Mouse (Mus musculus) thymus, adult 18-20 months (tissue): ENCODE data around the gene Ptpa.
A peak's percentile ranks its signal among the peaks of the same experiment; 100 is the strongest.

Source experiments
- DNase-seq, 2 experiments: peaks; one replicate each; pipeline ENCODE4 v3.0.0; 2022; ENCODE audit warnings: mixed read lengths in 2 of 2

Ptpa gene

DNA sequence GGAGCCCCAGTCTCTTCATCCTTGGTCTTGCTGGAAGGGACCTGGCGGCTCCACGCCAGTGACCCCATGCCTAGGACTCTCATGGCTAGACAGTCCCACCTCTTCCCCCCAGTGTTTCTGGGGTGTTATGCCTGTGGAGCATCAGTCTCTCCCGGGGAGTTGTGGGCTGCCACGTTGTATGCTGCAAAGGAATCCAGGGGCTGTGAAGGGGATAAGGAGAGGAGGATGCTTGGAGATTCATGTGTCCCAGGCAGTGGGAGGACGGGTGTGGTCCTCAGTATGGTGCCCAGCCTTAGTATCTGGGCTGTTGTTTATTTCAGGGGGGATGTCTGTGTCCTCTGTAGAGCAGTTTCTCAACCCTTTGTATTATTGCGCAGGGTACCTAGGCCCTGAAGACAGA is 53.2 kb downstream of the Ptpa start:
- DNase-seq: no peak

DNA sequence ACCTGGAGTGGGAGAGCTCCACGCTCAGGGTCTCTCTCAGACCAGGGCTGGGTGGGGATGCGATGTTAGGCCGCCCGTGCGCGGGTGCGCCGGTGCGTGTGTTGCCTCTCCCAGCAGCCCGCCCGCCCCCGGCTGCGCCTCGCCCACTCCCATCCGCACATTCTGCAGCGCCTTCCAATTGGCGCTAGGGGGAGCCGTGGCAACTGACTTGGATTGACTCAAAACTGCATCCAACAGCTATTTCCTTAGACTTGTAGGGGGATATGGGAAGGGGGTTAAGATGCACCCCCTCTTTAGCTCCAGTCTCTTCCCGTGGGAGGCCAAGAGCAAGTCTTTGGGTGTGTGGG is 53.9 kb downstream of the Ptpa start:
- DNase-seq: peak; percentile 22 to 38

DNA sequence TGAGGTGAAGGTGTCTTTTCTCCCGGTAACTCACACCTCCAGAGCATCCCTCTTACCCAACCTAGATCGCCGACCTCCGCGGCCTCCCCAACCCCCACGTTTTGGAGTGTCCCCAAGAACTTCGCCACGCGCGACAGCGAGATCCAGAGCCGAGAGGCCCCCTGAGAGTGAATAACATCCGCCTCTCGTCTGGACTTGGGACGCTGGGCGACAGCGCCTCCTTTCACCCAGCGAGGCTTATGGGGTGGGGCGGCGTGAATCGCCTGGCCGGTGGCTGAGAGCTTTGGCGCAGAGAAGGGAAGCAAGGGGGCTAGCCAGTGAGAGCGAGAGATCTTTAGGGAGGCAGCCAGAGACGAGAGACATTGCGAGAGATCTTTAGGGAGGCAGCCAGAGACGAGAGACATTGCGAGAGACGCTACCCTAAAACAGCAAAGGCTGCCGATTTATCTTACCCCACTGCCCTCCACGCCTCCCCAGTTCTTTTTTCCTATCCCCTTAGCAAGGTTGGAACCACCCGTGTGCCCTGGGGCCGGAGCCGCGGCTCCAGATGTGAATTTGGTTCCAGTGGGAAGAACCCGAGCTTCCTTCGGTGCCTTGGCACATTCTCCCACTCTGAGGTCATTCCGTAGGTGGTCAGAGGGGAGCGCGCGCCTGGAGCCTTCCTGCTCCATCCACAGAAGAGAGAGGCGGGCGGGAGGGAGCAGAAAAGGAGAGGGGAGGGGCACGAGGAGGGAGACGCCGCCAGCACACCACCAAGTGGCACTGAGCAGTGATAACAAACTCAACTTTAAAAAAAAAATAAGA is 54.5 kb downstream of the Ptpa start:
- peak in 1 of 2 experiments; percentile 11 for DNase-seq

DNA sequence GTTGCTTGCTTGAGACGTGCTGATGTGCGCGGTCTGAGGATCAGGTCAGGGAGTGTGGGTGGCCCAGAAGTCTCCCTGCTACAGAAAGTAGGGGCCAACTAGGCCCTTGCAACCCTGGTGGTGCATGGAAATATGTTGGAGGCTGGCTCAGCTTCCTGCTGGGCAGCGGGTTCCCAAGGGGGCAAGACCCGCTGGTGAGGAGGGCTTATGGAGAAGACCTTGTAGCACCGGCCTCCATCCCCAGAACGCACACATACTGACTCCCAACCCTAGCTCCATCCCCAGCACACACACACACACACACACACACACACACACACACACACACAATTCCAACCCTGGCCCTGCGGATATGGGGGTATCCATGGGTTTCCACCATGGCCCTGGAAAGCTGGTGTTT is 55.2 kb downstream of the Ptpa start:
- no peak for DNase-seq

DNA sequence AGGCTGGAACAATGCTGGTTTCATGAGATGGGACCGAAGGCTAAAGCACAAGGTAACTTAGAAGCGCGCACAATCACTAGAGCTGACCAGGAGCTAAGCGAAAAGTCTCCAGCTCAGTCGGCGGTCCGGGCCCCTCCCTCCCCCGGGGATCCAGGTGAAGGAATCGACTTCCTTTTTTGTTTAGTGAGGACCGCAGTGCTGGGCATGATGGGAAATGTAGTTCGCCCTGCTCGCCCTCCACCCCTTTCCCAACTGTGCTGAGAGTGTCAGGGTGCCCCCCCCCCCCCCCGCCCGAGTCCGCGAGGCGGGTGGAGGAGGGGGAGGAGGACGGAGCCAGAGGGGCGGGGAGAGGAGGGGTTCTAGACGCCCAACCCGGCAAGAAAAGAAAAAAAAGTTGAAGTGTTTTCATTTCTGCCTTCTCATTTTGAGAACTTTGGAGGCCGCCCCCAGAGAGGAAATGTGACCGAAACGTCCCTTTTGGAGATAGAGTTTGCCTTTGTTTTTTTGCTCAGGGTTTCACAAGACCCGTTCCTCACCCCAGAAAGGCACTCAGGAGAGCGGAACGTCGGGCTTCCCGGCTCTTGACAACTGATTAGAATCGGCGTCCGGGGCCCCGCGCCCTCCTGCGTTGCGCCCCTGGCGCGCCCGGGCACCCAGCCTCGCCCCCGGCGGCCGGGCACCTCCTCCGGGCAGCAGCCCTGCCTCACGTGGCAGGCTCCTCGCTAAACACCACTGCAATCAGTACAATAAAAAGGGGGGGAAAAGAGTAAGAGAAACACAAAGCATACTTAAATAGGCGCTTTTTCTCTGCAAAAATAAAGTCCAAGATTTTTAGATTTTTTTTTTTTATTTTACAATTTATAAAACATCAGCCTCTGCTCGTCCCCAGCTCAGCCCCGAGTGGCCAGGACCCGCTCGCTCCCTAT is 56.2 kb downstream of the Ptpa start:
- DNase-seq: peak; percentile 59 to 77

DNA sequence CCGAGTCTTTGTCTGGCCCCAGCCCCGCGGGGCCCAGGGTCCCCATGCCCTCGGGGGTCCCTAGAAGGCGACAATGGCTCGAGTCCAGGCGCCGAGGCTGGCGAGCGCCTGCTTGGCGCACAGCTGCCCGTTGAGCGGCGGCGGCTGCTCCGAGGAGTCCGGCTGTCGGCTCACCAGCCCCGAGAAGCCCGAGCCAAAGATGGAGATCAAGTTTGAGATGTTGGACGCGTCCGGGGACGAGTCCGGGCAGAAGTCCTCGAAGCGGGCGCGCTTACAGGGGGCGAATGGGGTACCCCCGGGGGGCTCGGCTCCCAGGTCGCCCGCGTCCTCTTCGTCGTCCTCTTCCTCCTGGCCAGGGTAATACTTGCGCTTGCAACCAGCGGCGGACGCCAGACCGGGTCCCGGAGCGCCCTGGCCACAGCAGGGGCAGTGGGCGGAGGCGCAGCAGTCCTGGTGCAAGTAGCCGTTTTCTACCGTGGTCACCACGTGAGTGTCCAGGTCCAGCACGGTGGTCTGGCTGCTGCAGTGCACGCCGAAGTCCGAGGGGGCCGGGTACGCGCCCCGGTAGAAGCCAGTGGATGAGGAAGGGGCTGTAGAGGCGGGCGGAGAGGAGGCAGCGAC is 57.0 kb downstream of the Ptpa start:
- peak in 1 of 2 experiments; percentile 20 for DNase-seq

DNA sequence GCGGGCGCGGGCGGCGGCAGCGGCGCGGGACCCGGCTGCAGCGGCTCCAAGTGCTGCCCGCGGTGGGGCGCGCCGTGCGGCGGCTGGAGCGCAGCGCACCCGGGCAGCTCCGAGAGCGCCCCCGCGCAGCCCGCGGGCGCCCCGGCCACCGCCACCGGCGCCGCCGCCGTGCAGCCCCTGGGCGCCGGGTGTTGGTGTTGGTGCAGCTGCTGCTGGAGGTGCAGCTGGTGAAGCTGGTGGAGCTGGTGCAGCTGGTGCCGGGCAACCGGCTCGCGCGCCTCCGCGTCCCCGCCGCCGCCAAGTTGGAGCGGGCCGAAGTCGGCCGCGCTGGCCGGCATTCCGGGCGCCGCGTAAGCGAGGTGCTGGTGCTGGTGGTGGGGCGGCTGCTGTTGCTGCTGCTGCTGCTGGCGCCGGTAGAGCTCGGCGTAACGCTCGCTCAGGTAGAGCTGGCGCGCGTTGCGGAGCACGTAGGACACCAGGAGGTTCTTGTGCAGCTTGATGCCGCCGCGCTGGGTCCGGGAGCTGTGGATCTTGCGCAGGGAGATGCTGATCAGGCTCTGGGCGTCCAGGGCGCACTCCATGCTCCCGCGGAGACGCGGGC is 57.7 kb downstream of the Ptpa start:
- DNase-seq: peak in 1 of 2 experiments; percentile 13

DNA sequence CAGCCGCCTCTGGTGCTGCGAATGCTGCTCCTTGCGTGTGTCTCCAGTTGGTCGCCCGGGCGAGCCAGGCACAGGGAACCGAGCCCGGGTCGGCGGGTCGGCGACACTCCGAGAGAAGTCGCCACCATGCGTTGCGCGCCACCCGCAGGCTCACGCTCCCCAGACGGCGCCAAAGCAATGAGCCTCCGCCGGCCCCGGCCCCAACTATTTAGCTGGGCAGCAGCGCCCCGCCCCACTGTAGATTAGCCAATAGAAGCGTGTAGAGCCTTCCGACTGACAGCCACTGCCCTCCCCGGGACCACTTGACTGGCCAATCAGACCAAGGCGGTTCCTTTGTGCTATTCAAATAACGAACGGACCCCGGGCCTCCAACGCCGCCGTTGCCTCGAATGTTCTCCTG is 58.2 kb downstream of the Ptpa start, which contains the start of gene Ier5l:
Gene Ier5l, minus strand, starts transcription at position 181 of the 400 bp plus-strand sequence.
- DNase-seq: peak; percentile 55 to 60

DNA sequence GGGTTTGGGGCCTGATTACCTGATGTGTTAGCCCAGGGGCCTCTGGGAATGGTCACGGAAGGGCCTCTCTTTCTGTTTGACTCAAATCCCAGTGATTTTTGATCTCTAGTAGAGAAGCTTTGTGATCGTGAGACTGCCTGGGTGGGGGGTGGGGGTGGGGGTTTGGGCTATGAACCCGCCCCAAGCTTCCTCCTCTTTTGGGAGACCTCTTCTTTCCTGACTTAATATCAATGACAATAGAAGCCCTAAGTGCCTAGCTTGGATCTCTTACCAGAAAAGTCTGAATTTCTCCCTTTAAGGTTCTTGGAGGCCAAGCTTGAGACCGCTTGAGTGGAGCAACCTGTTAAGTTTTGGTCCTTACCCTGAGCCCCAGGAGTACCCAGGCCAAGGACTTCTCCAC is 58.9 kb downstream of the Ptpa start:
- DNase-seq: no peak

DNA sequence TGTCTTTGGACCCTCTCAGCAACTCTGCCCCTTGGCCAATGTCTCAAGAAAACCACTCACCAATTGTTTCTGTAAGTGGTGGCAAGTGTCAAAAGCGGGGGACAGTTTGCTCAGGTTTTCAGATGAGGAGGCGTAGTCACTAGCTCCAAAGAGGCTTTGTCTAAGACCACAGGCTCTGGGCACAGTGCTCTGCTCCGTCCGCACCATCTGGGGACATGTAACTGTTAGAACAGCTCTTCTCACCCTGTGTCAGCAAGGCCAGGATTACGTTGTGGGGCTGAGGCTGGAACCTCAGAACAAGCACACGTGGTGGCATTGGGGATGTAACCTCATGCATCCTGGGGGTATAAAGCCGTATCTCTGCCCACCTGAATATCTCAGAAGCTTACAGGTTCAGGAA is 59.6 kb downstream of the Ptpa start:
- DNase-seq: no peak

DNA sequence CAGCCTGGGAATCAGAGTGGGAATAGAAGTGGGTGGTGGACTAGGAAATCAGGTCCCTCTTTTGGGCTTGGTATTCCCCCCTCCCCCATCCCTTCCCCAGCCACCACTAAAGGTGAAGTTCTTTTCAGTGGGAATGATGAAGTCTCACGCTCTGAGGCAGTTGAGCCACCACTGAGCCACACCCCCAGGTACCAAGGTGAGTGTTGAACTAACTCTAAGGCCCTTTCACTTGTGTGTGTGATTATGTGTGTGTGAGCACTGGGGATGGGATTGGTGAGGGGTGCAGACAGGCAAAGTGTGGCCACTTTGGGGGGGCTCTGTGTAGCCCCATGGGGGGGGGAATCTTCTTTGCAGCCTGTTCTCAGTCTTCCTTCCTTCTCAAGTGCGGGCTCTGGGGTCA is 60.4 kb downstream of the Ptpa start:
- DNase-seq: no peak

DNA sequence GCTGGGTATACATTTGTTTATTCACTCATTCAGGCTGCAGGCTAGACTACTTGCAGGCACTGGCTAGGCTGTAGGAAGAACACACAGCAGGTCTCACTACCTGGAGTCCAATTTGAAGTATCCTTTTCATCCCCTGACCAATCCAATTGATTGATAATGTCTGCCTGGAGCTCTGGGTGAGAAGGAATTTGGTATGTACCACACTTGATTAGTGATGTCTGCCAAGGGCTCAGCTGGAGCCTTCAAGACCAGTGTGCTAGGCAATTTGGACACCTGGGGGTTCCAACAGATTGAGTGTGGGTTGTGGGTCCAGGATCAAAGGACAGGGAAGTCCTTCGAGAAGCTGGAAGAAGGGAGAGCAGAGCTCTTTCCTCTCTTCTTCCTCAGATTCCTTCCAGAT is 62.7 kb downstream of the Ptpa start:
- DNase-seq: no peak

DNA sequence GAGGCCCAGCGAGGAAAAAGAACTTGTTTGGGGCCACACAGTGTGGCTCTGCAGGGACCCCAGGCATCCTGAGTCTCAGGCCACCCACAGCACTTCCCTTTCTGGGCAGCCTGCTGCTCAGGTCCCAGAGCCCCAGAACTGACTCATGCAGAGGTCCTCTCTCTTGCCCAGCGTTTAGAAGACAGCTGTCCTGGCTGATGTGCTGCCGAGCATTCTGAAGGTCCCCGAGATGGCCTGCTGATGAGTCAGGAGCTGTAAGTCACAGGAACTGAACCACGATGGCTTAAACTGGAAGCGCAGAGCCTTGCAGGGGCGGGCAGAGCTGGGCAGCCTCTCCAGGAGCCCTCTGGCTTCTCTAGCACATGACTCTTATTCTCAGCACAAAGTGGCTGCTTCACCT is 71.8 kb downstream of the Ptpa start:
- DNase-seq: no peak

DNA sequence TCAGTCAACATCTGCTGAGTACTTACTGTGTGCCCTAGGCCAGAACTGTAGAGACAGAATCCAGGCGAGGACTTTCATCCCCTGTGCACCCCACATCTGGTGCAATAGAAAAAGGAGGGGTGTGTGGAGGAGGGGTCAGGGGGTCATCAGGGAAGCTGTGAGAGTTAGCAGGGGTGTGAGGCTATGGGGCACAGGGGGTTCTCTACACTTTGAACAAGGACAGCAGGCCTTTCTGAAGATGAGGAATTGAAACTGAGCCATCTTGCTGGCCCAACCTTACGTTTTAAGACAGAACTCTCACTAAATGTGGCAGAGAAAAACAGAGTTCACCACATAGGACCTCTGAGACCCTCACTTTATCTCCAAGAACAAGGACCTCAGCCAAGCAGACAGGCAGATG is 74.5 kb downstream of the Ptpa start:
- DNase-seq: no peak

DNA sequence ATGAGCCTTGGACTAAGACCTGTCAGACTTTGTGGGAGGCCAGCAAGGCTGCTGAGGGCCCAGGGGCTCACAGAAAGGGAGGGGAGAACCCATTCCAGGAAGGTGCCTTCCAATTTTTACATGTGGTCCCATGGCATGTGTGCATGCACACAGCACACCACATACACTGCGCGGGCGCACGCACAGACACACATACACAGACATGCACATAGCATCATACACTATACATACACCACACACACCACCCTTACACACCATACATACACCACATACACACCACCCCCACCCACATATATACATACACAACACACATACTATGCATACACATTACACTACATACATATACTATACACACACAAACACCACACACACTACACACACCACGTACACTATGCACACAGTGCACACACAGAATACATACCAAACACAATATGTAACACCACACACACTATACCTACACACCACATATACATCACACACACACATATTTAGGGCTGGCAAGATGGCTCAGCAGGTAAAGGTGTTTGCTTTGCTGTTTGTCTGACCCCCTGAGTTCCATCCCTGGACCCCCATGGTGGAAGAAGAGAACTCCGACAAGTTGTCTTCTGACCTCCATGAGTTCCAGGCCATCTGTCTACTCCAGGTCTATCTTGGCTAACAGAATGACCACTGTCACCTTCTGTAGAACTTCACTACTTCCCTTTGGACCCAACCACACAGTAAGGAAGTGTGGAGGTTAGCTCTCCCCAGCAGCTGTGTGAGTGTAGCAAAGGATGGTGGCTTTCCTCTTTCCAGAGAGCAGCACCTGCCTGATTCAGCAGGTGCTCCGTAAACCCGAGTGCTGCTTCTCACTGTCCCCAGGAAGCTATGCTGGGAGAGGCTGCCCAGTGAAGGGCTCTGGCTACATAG is 79.4 kb downstream of the Ptpa start:
- no peak for DNase-seq

DNA sequence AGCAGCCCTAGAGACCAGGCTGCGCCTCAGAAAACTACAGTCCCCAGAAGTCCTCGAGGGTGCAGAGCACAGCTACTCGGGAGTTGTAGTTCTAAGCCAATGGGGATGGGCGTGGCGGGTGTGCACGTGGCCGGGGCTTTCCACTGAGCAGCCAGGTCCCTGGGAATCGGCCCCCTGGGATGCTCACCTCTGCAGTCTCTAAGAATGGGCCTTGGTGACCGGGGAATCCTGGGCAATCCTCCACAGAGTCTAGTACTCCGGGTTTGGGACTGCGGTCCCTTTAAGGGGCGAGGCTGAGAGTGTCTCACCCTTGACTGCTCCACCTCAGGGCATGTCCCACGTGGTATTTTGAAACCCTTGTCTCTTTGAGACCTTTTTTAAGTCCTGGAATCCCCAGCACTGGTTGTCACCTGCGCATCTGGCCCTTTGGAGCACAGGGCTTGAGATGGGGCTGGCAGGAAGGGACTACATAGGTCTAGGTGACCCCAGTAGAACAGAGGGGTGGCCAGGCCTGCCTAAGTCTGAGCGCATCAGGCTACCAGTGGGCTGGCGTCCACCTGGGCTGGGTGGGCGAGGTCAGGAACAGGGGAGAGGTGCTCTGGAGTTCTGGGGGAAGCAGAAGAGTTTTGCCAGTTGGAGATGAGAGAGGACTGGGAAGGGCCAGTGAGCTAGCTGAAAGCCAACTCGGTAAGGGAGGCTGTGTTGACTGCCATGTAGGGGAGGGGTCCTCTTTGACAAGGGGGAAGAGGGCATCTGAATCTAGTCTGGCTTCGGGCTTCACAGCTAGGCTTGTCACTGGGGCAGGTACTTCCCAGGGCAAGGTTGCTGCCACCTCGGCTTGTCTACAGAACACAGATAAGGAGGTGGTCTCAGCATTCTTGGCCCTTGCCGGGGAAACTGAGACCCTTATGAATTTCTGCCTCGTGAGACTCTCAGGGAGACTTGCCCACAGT is 80.3 kb downstream of the Ptpa start:
- DNase-seq: peak; percentile 10 to 26
